Mouse (Mus musculus): Measurements from ENCODE around the gene Lepr. TPM values are rescaled to one million over a fixed set of nuclear protein-coding genes. Genes with fewer than 3 reads are reported as not detected.

The Lepr gene
- polyA plus RNA-seq, 1 experiment from 2014 or later, result 5.2 TPM

DNA sequence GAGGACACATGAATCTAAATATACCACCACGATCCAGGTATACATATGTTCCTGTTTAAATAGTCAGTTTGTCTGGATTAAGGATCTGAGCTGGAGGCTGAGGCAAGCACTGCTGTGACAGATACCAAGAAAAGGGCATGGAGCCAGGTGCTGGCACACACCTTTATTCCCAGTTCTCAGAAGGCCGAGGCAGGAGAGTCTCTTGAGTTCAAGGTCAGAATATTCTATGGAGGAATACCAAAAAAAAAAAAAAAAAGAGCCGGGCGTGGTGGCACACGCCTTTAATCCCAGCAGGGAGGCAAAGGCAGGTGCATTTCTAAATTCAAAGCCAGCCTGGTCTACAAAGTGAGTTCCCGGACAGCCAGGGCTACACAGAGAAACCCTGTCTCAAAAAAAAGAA, 145.1 kb downstream of the Lepr start:
- Histone ChIP-seq H3K27me3 (ENCODE audit: control insufficient read depth, insufficient read depth, low read length) (no peaks in the 10 kb centered on the region), H3K36me3 (replicated peaks; ENCODE audit: control insufficient read depth, insufficient read depth, low read depth, low read length) (no peaks in the 10 kb centered on the region), H3K9me3 (replicated peaks; ENCODE audit: control insufficient read depth, low read length) (no peaks in the 10 kb centered on the region), H3K9ac (replicated peaks; ENCODE audit: low read length) (no peak overlapping the region), H3K4me2 (ENCODE audit: low read depth, low read length) (no peak overlapping the region), H3K27ac (replicated peaks; ENCODE audit: low read depth, low read length) (no peak overlapping the region), H3K4me1 (ENCODE audit: control insufficient read depth, insufficient read depth, low read length) (no peaks in the 10 kb centered on the region), H3K4me3 (ENCODE audit: low read depth, low read length) (no peak overlapping the region)
- ATAC-seq (replicated peaks; ENCODE audit: insufficient number of reproducible peaks, low FRiP score, low TSS enrichment, low read depth) (no peak), DNase-seq (ENCODE audit: low spot score) (no peak)
- 86% methylated on average over 6 of the region's 6 CpGs for WGBS

Other genes with a start within 250 kb of the Lepr start
- gene Dnajc6, start 220.8 kb upstream of the Lepr start, polyA plus RNA-seq (2014; fragmentation: Nextera tagmentation; extraction: Ambion mirVana), result 1.9 and 2.9 TPM in 2 replicates
- gene Leprot, start 69.7 kb upstream of the Lepr start, polyA plus RNA-seq (2014; fragmentation: Nextera tagmentation; extraction: Ambion mirVana), result 79.0 and 80.9 TPM in 2 replicates
- not detected in 2 replicates for gene B020004J07Rik, start 126.6 kb downstream of the Lepr start, polyA plus RNA-seq (2014; fragmentation: Nextera tagmentation; extraction: Ambion mirVana)
- not detected in 2 replicates for gene C130073F10Rik, start 176.4 kb downstream of the Lepr start, polyA plus RNA-seq (2014; fragmentation: Nextera tagmentation; extraction: Ambion mirVana)
- not detected in 2 replicates for gene Gm12800, start 191.7 kb downstream of the Lepr start, polyA plus RNA-seq (2014; fragmentation: Nextera tagmentation; extraction: Ambion mirVana)
- not detected in 2 replicates for gene Gm12794, start 223.0 kb downstream of the Lepr start, polyA plus RNA-seq (2014; fragmentation: Nextera tagmentation; extraction: Ambion mirVana)